Mouse (Mus musculus): ENCODE measurements around the gene Zfp607a.

- TF ChIP-seq CTCF (IDR thresholded peaks at IDR 0.05; ENCODE audit: borderline replicate concordance, extremely low read depth, insufficient read depth, insufficient read length) (no peak), POLR2A (IDR thresholded peaks at IDR 0.05; ENCODE audit: borderline replicate concordance, extremely low read depth, insufficient read depth, insufficient read length, poor library complexity, severe bottlenecking) (no peak)
Observed at GRCm38 (mm10) chr7:27905061-27905848, 47.9 kb downstream of the Zfp607a start.
